Mouse (Mus musculus): ENCODE results near the gene Timm17a. TPM values are rescaled to one million over a fixed set of nuclear protein-coding genes. Genes with fewer than 3 reads are reported as not detected.
A peak's percentile ranks its signal among the peaks of the same experiment; 100 is the strongest.

Timm17a gene
- total RNA-seq, 2 experiments from 2014 or later: 48.2 to 87.0 TPM

- no peak for ATAC-seq (replicated peaks; ENCODE audit: poor library complexity)
These were observed 31.7 kb downstream of the Timm17a start for GRCm38 (mm10) chr1:135281841-135282240.

DNA sequence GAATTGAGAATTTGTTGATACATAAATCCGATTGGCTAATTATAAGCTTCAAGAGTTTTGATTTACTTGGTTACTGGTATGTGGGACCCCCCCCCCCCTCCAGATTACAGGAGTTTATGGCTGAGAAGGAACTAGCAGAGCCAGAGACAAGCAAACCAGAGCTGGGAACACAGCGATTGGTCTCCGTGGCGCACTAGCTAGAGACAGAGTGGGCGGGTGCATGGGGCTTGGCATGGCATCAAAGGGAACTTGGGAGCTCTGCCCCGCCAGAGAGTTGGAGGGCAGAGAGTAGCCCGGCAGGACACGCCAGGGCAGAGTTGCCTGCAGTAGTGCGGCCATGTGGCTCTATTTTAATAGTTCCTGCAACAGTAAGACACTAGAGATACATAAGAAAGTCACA is 32.9 kb downstream of the Timm17a start:
- peak; percentile 45 for ATAC-seq (replicated peaks; ENCODE audit: poor library complexity)

DNA sequence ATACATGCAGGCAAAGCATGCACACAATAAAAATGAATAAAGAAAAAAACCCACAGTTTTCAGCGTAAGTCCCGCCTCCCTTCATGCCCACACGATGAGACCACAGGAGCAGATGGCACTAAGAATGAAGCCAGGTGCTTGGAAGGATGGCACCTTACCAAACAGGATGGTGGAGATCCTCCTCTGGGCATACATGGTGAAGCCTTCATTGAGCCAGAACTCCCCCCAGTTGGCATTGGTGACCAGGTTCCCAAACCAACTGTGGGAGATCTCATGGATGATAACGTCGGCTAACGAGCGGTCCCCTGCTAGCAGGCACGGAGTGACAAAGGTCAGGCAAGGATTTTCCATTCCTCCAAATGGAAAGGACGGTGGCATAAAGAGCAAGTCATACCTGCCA is 42.2 kb downstream of the Timm17a start:
- ATAC-seq (replicated peaks; ENCODE audit: poor library complexity): no peak

DNA sequence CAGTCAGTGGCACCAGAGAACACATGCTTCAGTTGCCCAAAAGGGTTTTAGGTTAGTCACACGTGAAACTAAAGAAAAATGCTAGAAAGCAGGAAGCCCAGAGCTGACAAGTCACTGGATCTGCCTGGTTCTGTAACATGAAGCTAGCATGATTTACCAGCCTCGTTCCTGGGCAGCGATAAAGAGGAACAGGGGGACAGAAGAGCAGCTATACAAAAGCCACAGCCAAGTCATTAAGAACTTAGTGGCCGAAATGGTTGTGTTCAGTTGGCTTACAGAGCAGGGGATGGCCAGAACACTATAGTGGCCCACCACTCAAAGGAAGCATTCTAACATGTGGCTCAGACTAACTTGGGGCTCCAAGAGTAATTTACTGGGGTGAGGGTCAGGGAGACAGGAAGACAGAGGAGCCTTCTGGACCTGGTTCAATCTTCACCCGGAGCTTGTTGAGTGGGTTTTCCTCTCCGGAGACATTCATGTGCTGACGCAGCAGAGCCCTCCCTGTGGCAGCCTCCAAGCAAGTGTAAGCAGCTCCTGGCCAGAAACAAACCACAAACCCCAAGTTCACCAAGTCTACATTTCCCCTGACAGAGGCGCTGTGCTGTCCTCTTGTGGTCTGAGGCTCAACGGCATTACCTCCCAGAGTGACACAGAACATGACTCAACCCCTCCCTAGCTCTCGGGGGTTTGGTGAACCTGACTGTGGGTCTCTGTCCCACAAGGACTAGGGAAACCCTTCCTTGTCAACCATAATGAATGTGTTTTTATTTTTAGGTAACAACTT is 45.7 kb downstream of the Timm17a start:
- ATAC-seq (replicated peaks; ENCODE audit: poor library complexity): peak; percentile 94

DNA sequence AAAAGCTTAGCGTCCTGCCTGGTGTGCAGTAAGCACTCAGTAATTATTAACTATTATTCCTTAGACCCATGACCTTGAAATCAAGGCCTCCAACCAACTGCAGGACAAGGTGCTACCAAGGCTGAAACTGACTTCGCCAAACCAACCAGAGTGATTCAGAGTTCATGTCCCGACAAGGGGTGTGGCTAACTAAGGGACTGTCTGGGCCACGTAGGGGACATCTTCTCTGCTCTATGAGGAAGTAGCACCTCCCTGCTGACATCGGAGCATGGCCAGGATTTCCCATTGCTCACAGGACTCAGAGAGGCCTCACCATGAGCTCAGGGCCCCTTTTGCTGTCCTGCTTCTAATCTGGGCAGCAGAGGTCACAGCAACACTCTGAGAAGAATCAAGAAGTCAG is 47.7 kb downstream of the Timm17a start:
- ATAC-seq (replicated peaks; ENCODE audit: poor library complexity): peak; percentile 35; the same call in 1 of the 2 replicates

DNA sequence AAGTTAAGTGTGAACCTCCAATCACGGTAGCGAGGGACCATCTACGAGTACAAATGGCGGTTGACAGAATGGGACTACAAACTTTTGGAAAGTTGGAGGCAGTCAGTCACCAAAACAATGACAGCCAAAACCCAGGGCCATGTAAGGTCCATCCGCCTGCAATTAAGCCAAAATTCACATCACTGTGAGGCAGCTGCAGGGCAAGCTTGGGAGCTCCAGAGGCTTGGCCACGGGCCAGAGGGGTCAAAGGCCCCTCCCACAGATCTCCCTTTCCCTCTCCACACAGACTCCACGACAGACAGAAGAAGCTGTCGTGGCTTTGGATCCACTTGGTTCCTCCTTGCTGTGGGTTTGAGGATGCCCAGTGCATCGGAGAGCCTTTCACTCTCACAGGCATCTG is 50.3 kb downstream of the Timm17a start:
- ATAC-seq (replicated peaks; ENCODE audit: poor library complexity): no peak

- ATAC-seq (replicated peaks; ENCODE audit: poor library complexity): no peak
These were observed 51.2 kb downstream of the Timm17a start for GRCm38 (mm10) chr1:135262329-135262728.

GRCm38 (mm10) chr1:135260931-135261330 is 52.6 kb downstream of the Timm17a start:
- ATAC-seq (replicated peaks; ENCODE audit: poor library complexity): no peak

DNA sequence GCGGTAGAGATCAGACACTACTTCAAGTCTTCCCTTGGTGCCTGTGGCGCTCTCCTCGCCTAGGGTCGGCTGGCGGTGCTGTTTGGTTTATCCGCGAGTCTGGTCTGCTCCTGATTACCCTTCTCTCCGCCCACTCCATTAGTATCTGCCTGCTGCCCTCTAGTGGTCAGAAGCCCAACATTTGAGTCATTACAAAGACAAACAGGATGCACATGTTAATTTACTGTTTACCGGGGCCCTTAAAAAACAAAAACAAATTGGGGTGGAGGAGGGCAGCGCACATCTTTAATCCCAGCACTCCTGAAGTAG is 54.5 kb downstream of the Timm17a start:
- ATAC-seq (replicated peaks; ENCODE audit: poor library complexity): peak; percentile 98

DNA sequence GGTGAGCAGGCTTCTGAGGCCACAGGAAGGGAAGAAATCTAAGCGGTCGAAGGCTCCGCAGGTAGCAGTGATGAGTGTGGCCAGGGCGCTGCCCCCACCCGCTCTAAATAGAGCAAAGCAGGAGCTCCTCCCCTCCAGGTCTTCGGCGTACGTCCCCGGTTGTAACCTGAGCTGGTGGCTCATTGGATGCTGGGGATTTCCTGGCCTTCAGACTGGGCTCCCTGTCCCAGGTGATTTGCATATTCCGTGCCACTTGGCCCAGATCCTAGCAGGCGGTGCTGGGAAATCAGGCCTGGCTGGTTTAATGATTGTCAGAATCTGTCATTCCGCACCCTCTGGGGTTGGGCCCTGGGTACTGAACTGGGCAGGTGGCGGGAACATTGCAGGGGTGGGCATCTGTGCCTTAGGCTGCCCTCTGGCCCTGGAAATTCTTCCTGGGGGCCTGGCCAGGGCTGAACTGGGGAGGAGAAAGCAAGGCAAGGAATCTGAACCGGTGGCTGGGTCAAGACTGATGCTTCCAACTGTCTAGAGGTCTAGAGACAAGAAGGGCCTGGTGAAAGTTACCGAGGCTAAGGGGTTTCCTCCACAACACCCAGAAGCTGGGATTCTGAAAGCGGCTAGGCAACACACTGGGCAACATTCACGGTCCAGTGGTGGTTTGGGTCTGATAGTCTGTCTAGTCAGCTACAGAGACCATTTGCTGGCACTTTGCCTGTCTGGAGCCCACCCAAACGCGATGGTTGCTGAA is 55.0 kb downstream of the Timm17a start, which contains the start of gene Elf3:
Elf3 (minus strand) TSS at position 189 of the 748 bp plus-strand sequence.
- no peak for ATAC-seq (replicated peaks; ENCODE audit: poor library complexity)

DNA sequence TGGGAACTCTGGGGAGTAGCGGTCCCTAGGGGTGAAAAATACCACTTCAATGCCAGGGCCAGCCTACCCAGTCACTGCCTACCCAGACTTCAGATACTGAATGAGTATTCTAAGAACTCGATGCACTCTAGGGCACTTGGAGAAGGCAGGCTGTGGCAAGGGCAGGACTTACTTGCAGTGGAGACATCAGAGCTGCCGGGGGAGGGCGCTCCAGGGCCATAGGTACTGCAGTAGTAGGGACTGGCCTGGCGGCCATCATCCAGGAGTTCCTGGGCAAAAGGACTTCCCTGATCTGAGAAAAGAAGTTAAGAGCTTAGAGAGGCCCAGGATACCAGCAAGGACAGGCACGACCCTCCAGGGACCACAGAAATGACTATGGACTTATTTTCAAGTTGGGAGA is 57.3 kb downstream of the Timm17a start:
- ATAC-seq (replicated peaks; ENCODE audit: poor library complexity): no peak

- ATAC-seq (replicated peaks; ENCODE audit: poor library complexity): no peak
These were observed 60.7 kb downstream of the Timm17a start for GRCm38 (mm10) chr1:135252854-135253253.

DNA sequence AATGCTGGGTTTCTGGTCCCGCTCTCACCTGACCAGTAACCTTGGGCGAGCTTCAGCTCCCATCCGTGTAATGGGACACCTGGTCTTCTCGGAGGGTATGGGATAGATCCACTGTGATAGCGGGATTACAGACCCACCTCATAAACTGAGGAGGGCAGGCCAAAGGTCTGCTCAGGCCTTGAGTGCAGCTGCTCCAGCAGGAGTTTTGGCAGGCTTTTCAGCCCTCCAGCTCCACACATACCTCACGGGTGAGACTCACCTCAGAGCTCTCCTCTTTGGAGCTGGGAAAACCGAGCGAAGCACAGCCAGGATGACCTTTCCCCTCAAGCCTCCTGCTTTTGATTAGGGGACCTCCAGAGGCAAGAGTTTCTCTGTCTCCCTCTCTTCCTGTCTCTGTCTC is 62.2 kb downstream of the Timm17a start:
- no peak for ATAC-seq (replicated peaks; ENCODE audit: poor library complexity)

GRCm38 (mm10) chr1:135250706-135251105 is 62.9 kb downstream of the Timm17a start:
- ATAC-seq (replicated peaks; ENCODE audit: poor library complexity): peak; percentile 82

DNA sequence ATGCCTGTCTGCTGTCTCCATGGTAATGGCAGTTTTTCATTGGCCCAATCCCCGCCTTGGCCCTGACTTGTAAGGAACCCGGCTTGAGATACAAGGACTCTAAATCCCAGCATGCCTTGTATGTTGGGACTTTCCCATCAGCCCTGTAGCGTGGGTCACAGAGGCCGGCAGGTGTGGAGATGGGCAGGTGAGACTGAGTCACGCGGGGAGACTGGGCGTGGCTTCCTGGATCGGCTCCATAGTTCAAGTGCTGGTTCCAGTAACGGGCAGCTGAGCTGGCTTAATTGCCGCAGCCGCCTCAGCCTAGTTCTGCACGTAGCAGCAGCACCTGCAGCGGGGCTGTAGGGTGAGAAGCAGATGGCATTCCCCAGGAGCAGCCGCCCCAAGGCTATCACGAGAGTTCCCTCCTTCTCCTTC is 65.1 kb downstream of the Timm17a start:
- no peak for ATAC-seq (replicated peaks; ENCODE audit: poor library complexity)

Other genes with a start within 250 kb of the Timm17a start
- gene Lgr6, start 208.5 kb downstream of the Timm17a start, total RNA-seq (2015): 0.05 TPM in 1 of 2 replicates, not detected in the other
- gene Lgr6, start 208.5 kb downstream of the Timm17a start, total RNA-seq (2017): 0.08 TPM in 1 of 2 replicates, not detected in the other
- gene Ptpn7, start 181.1 kb downstream of the Timm17a start, total RNA-seq (2015): 75.0 and 75.4 TPM in 2 replicates
- 103 and 112 TPM in 2 replicates for gene Ptpn7, start 181.1 kb downstream of the Timm17a start, total RNA-seq (2017)
- 32.1 and 35.1 TPM in 2 replicates for gene Arl8a, start 167.0 kb downstream of the Timm17a start, total RNA-seq (2015)
- 18.4 and 19.9 TPM in 2 replicates for gene Arl8a, start 167.0 kb downstream of the Timm17a start, total RNA-seq (2017)
- not detected in 2 replicates for gene Gpr37l1, start 146.1 kb downstream of the Timm17a start, total RNA-seq (2015)
- not detected in 2 replicates for gene Gpr37l1, start 146.1 kb downstream of the Timm17a start, total RNA-seq (2017)
- gene Elf3, start 55.2 kb downstream of the Timm17a start, total RNA-seq (2015): not detected in 2 replicates
- gene Elf3, start 55.2 kb downstream of the Timm17a start, total RNA-seq (2017): 0.17 TPM in 1 of 2 replicates, not detected in the other
- 79.1 and 93.5 TPM in 2 replicates for gene Rnpep, start 29.7 kb downstream of the Timm17a start, total RNA-seq (2015)
- 77.3 and 83.4 TPM in 2 replicates for gene Rnpep, start 29.7 kb downstream of the Timm17a start, total RNA-seq (2017)
- not detected in 2 replicates for gene Lmod1, start 11.0 kb upstream of the Timm17a start, total RNA-seq (2015)
- gene Lmod1, start 11.0 kb upstream of the Timm17a start, total RNA-seq (2017): not detected in 2 replicates
- gene Shisa4, start 61.5 kb upstream of the Timm17a start, total RNA-seq (2015): not detected in 2 replicates
- not detected in 2 replicates for gene Shisa4, start 61.5 kb upstream of the Timm17a start, total RNA-seq (2017)
- gene Ipo9, start 116.7 kb upstream of the Timm17a start, total RNA-seq (2015): 35.9 and 47.0 TPM in 2 replicates
- 33.8 and 39.9 TPM in 2 replicates for gene Ipo9, start 116.7 kb upstream of the Timm17a start, total RNA-seq (2017)

Measured in megakaryocyte progenitor cell, adult 5-6 weeks (primary cell).